Mouse (Mus musculus) spleen, adult 2 months (tissue): ENCODE results near the gene Bax. TPM values are rescaled to one million over a fixed set of nuclear protein-coding genes. Genes with fewer than 3 reads are reported as not detected.
"Not testable (repeated sequence)": the region's sequence is repeated elsewhere in the genome, so short reads cannot be mapped to it uniquely, and the experiment has no call there.

Experiments
- DNase-seq, 2 experiments: peaks; one replicate each; pipeline versions ENCODE4 v3.0.0 to v3.0.0-alpha.2; 2012 to 2021; ENCODE audit warnings: low spot score in 2 of 2, low read depth in 1 of 2
- H3K27ac ChIP-seq: fragments of 200-500 bp; 2 replicates; pipeline ENCODE4 v1.5.1; 2012; ENCODE audit warnings: low read length, inconsistent platforms; ENCODE audit not compliant: insufficient read depth
- H3K27me3 ChIP-seq: fragments of 200-500 bp; 2 replicates; pipeline ENCODE4 v1.6.1; 2012; ENCODE audit warnings: mild to moderate bottlenecking, moderate library complexity, low read length, inconsistent platforms; ENCODE audit not compliant: control insufficient read depth, insufficient read depth
- H3K36me3 ChIP-seq: fragments of 200-500 bp; 2 replicates; pipeline ENCODE4 v1.6.1; 2012; ENCODE audit warnings: mild to moderate bottlenecking, low read length, inconsistent platforms; ENCODE audit not compliant: control insufficient read depth, insufficient read depth
- H3K4me1 ChIP-seq: fragments of 200-500 bp; 2 replicates; pipeline ENCODE4 v1.6.1; 2011; ENCODE audit warnings: inconsistent platforms; ENCODE audit not compliant: control insufficient read depth, insufficient read depth, insufficient read length
- H3K4me3 ChIP-seq: fragments of 200-500 bp; 2 replicates; pipeline ENCODE4 v1.5.1; 2011; ENCODE audit warnings: mild to moderate bottlenecking, inconsistent platforms; ENCODE audit not compliant: insufficient read depth, insufficient read length; ENCODE audit errors: extremely low read depth
- CTCF ChIP-seq: fragments of 200-500 bp; IDR thresholded peaks from 2 replicates; pipeline ENCODE4 v1.5.1; 2011; ENCODE audit warnings: mild to moderate bottlenecking, inconsistent platforms; ENCODE audit not compliant: insufficient read depth, insufficient read length, insufficient replicate concordance; ENCODE audit errors: extremely low read depth
- POLR2A ChIP-seq: fragments of 200-500 bp; IDR thresholded peaks from 2 replicates; pipeline ENCODE4 v1.6.1; 2011; ENCODE audit warnings: low read depth, low read length, inconsistent platforms
- WGBS: fragments of 180-500 bp; shearing (Covaris S2); methylation state at CpG from one replicate; pipeline ENCODE4 v1.1.7; 2018; 5-methylcytosine and 5-hydroxymethylcytosine counted together
- polyA plus RNA-seq: library from polyadenylated mRNA; depleted of rRNA; stranded (reverse); fragments of >200 nt; gene quantifications from 2 replicates; pipeline ENCODE4 v1.2.3, GENCODE M21; 2012

Bax gene
- polyA plus RNA-seq, 1 experiment = 129 TPM

DNA sequence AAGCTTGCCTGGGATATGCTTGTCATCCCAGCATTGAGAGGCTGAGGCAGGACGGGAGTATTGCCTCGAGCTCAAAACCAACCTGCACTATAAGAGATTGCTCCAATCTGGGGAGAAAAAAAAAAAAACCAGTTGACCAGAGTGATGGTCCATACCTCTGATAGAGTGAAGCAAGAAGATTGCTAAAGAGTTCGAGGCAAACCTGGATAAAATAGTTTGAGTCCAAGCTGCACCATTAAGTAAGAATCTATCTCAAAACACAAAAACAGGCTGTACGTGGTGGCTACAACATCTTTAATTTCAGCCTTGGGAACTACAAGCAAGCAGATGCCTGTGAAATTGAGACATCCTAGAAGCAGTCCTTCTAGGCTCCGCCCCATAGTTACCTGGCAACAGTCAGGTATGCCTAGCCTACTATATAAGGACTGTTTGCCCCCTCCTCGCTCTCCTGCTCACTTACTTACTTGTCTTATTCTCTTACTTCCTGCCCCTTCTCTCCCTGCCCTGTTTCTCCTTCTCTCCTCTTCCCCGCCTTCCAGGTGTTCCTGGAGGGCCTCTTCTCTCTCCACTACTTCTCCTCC, 482 bp upstream of the Bax start:
- Histone ChIP-seq H3K27ac (no peak overlapping the region), H3K4me3 (peak overlapping the region; percentile 40; the same call in 1 of the 2 replicates), H3K36me3 (peaks cover 16% of the 10 kb centered on the region)

GRCm38 (mm10) chr7:45465549-45465948, 1.1 kb downstream of the Bax start:
- no peaks in the 10 kb centered on the region for H3K27me3 ChIP-seq
- H3K4me1 ChIP-seq = peaks cover 7% of the 10 kb centered on the region
- H3K27ac ChIP-seq = no peak overlapping the region
- H3K36me3 ChIP-seq = peaks cover 19% of the 10 kb centered on the region
- no peak for TF ChIP-seq CTCF
- no peak for TF ChIP-seq POLR2A
- H3K4me3 ChIP-seq = 0 out of 2 replicates have a peak overlapping the region, but pooled peaks have one; percentile 90
- WGBS = 78% methylated on average over 9 of the region's 9 CpGs
- no peak for DNase-seq

More for the DNA sequence above, 482 bp upstream of the Bax start:
- DNase-seq = no peak
- 52% methylated on average over 7 of the region's 7 CpGs for WGBS
- no peaks in the 10 kb centered on the region for H3K27me3 ChIP-seq
- TF ChIP-seq POLR2A (no peak), CTCF (no peak)
- H3K4me1 ChIP-seq = peaks cover 7% of the 10 kb centered on the region

DNA sequence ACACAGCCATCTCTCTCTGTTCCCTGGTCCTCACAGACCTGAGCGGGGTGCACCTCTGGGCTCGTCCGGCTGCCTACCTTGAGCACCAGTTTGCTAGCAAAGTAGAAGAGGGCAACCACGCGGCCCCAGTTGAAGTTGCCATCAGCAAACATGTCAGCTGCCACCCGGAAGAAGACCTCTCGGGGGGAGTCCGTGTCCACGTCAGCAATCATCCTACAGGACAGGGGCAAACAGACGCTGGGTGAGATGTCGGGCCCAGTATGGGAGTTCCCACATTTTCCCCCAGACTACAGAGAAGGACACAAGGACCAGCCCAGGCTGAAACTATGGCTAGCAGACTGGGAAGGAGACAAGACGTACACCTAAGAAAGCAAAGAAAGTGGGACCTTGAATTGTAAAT, 1.6 kb downstream of the Bax start:
- H3K36me3 ChIP-seq = peaks cover 19% of the 10 kb centered on the region
- no peaks in the 10 kb centered on the region for H3K27me3 ChIP-seq
- TF ChIP-seq CTCF = no peak
- no peak for TF ChIP-seq POLR2A
- no peak overlapping the region for H3K27ac ChIP-seq
- no peak overlapping the region for H3K4me3 ChIP-seq
- WGBS = 95% methylated on average over 12 of the region's 12 CpGs
- no peak for DNase-seq
- H3K4me1 ChIP-seq = peaks cover 7% of the 10 kb centered on the region

DNA sequence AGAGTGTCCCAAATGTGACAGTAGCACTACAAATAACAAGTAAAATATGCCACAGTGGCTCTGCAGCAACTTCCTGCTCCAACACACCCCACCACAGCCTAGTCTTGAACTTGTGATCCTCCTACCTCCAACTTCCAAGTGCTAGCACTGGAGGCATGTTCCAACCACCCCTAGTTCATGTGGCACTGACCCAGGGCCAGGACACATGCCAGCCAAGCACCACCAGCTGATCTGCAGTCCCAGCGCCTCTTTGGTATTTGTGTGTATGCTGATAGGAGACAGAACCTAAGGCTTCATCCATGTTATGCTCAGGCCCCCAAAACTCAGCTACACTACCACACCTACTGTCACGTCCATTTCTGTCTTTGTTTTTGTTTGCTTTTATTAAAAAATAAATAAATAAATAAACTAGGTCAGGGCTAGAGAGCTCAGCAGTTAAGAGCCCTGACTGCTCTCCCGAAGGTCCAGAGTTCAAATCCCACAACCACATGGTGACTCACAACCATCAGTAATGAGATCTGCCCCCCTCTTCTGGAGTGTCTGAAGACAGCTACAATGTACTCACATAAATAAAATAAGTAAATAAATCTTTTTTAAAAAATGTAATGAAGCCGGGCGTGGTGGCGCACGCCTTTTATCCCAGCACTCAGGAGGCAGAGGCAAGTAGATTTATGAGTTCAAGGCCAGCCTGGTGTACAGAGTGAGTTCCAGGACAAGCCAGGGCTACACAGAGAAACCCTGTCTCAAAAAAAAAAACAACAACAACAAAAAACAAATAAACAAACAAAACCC, 2.5 kb downstream of the Bax start:
- Histone ChIP-seq H3K36me3 (peaks cover 19% of the 10 kb centered on the region), H3K27ac (no peak overlapping the region), H3K4me3 (no peak overlapping the region), H3K27me3 (no peaks in the 10 kb centered on the region), H3K4me1 (peaks cover 7% of the 10 kb centered on the region)
- TF ChIP-seq CTCF = no peak
- no peak for TF ChIP-seq POLR2A
- 93% methylated on average over 7 of the region's 7 CpGs for WGBS
- DNase-seq = no peak

GRCm38 (mm10) chr7:45462868-45463267, 3.8 kb downstream of the Bax start:
- WGBS = 78% methylated on average over 4 of the region's 4 CpGs
- DNase-seq, H3K27me3 ChIP-seq, H3K4me3 ChIP-seq, H3K4me1 ChIP-seq, H3K27ac ChIP-seq: not testable (repeated sequence)
- H3K36me3 ChIP-seq = peaks cover 27% of the 10 kb centered on the region

GRCm38 (mm10) chr7:45462325-45462724, 4.4 kb downstream of the Bax start:
- WGBS = 91% methylated on average over 4 of the region's 4 CpGs

GRCm38 (mm10) chr7:45461781-45462180, 4.9 kb downstream of the Bax start:
- 94% methylated on average over 4 of the region's 4 CpGs for WGBS
- no peak for DNase-seq
- Histone ChIP-seq H3K27ac (no peak overlapping the region), H3K4me3 (no peak overlapping the region), H3K27me3 (no peaks in the 10 kb centered on the region), H3K4me1 (peaks cover 13% of the 10 kb centered on the region), H3K36me3 (peaks cover 33% of the 10 kb centered on the region)
- TF ChIP-seq POLR2A (no peak), CTCF (no peak)

More at GRCm38 (mm10) chr7:45462325-45462724, 4.4 kb downstream of the Bax start:
- Histone ChIP-seq H3K36me3 (peaks cover 31% of the 10 kb centered on the region), H3K4me1 (peaks cover 10% of the 10 kb centered on the region), H3K27me3 (no peaks in the 10 kb centered on the region), H3K27ac (no peak overlapping the region), H3K4me3 (no peak overlapping the region)
- no peak for DNase-seq
- TF ChIP-seq CTCF (no peak), POLR2A (no peak)
